Mouse (Mus musculus): ENCODE data around the gene Tmem201.

DNA sequence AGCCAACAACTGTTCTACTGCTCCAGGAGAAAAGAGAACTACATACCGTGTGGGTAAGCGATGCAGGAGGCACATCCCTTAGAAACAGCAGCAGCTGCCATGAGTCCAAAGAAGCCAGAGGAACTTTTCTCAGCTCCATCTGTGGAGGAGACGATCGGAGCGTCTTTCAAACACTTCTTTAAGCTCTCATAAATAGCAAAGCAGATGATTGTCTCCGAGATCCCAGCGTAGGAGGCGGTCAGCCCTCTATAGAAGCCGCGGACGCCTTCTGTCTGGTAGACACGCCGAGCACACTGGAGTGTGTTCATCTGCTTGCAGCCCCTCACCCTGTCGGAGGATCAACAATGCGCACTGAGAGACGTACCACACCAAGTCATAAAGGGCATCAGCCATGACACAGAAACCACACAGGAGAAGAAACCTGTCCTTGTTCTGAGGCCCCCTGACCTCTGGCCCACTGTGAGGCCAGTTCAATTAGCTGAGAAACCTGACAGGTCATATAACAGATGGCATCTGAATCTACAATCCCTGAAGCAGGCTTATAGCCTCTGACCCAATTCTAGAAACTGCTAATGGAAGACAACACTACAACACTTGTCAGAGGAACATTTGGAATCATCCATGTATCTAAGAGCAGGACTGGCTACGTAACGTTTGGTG lies 11.3 kb upstream of the Tmem201 start:
- TF ChIP-seq GATA1 (IDR thresholded peaks at IDR 0.05; ENCODE audit: borderline replicate concordance, low read length) = no peak
- no peak for TF ChIP-seq FLI1 (IDR thresholded peaks at IDR 0.05; ENCODE audit: low read length)
